Mouse (Mus musculus) spleen, postnatal 14 days (tissue): ENCODE data around the gene Synj2.
"Not testable (repeated sequence)": the region's sequence is repeated elsewhere in the genome, so short reads cannot be mapped to it uniquely, and the experiment has no call there.

Source experiments
- DNase-seq, 2 experiments: peaks; one replicate each; pipeline ENCODE4 v3.0.0; 2021 to 2022; ENCODE audit warnings: low spot score in 2 of 2

Synj2 gene

DNA sequence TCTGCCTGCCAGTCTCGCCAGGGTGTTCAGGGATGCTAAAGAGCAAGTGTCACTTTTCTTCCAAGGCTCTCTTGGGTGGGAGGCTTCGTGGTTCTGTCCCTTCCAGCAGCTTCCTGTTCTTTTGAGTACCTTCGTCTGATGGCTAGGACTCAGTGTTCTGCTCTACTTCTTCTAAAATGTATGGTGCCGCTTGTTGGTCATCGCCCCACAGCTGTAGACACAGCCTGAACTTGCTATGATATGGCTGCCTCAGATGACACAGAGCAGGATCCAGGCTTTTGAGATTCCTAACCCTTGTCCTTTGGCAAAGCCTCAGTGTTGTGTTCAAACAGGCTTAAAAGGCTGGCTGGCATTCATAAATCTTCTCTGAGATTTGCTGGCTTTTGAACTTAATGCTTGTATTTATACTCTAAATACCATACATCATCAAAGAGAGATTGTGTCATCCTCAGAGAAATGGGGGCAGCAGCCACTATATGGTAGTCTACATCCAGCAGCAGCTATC lies 58.0 kb downstream of the Synj2 start:
- no peak for DNase-seq

- no peak for DNase-seq
Observed at GRCm38 (mm10) chr17:6000864-6001319, 59.8 kb downstream of the Synj2 start.

- DNase-seq = no peak
Observed at GRCm38 (mm10) chr17:6001389-6001788, 60.3 kb downstream of the Synj2 start.

GRCm38 (mm10) chr17:6001836-6002235 lies 60.8 kb downstream of the Synj2 start:
- DNase-seq = no peak

DNA sequence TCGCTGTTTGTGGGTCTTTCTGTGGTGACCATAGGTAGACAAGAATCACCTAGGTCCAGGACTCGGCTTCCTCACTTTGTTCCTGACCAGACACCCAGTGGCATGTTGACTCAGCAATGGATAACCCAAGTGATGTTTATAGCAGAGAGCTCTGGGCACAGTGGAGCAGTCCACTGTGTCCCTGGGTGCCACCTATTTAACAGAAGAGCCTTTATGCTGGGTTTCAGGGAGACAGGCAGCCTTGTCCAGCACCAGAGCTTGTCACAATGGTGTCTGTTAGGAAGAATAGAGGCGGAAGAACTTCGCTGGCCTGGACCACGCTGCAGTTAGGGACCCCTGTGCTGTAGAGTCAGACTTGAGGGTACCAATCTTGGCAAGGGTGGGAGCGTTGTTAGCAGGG lies 61.5 kb downstream of the Synj2 start:
- DNase-seq = no peak

- no peak for DNase-seq
Observed at GRCm38 (mm10) chr17:6003661-6004060, 62.6 kb downstream of the Synj2 start.

GRCm38 (mm10) chr17:6005246-6005637 lies 64.2 kb downstream of the Synj2 start:
- no peak for DNase-seq

DNA sequence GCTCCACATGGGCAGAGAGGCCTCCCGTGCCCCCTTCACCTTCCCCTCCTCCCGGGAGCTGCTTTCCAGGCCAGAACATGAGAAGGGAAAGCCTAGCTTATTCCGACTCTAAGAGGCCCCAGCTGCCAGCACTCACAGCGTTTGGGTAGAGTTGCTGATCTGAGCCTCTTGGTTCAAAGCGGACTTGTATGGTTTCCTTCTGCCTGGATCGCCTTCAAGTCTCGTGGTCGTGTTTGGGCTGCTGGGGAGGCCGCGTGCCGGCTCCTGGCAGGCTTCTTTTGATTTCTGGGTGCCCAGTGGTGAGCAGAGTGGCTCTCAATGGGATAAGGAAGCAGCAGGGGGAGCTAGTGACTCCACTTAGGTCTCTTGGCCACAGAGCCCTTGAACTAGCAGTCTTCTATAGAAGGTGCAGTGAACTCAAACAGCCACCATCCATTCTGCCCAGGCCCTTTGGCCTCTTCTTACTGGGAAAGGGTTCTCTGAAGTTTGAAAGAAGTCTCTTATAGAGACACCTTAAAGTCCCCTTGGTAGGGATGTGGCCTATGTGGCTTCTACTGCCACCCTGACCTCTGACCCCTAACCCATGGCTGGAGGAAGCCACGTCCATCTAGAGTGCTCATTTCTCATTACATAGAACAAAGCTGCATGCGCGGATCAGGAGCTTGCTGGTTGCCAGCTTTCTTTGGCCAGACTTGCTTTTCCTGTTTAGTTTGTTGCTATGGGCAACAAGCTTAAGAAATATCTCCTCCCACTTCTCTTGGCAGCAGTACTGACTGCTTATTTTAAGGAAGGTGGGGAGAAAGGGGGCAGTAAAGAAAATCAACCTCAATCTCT lies 64.8 kb downstream of the Synj2 start:
- no peak for DNase-seq

GRCm38 (mm10) chr17:6007101-6007780 lies 66.2 kb downstream of the Synj2 start:
- no peak for DNase-seq

- no peak for DNase-seq
Observed at GRCm38 (mm10) chr17:6007902-6008301, 66.8 kb downstream of the Synj2 start.

DNA sequence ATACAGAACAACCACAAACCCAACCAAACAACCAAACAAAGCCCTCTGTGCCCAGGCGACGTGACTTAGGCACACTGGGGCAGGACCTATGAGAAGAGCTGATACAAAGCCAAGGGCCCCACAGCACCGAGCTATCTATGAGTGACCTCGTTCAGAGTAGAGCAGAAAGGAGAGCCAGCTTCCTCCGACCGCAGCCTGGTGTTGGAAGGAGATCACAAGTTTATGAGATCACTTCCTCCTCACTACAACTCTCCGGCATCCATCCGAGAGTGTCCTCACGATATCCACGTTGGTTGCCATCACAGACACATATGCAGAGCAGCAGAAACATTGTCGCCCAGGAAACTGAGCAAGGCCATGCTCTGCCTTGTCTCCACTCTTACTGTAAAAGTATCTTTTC lies 67.5 kb downstream of the Synj2 start:
- DNase-seq = no peak

DNA sequence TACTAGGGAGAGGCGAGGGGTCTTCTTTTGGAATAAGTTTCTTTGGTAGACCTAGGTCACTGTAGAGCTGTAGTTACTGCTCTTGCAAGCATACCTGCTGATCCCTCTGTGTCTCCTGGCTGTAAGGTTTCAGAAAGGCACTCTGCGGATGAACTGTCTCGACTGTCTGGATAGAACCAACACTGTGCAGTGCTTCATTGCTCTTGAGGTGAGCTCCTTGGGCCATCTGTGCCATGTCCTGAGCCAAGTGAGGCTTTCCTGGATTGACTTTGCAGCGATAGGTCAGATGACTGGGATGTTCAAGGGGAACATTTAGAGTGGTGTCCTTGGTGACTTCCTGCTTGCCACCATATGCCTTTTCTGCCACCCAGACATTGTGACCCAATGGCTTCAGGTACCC lies 68.5 kb downstream of the Synj2 start:
- DNase-seq = no peak

DNA sequence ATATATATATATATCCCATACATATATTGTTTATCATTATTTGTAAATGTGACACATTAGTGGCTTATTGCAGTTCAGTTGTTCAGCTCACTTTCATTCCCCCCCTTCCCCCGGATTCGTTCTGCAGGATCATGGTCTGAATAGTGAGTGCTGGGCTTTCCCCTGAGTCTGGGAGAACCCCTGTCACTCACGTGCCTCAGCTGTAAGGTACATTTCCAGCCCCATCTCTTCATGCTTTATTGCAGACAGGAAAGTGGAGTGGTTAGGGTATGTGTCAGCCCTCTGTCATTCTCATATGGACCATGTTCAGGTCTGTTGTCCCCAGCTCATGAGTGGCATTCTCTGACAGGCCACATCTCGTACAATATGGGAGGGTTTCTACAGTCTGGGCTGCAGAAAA lies 72.0 kb downstream of the Synj2 start:
- DNase-seq = no peak

GRCm38 (mm10) chr17:6014985-6015384 lies 73.9 kb downstream of the Synj2 start:
- DNase-seq = no peak

GRCm38 (mm10) chr17:6016213-6016780 lies 75.2 kb downstream of the Synj2 start:
- no peak for DNase-seq

DNA sequence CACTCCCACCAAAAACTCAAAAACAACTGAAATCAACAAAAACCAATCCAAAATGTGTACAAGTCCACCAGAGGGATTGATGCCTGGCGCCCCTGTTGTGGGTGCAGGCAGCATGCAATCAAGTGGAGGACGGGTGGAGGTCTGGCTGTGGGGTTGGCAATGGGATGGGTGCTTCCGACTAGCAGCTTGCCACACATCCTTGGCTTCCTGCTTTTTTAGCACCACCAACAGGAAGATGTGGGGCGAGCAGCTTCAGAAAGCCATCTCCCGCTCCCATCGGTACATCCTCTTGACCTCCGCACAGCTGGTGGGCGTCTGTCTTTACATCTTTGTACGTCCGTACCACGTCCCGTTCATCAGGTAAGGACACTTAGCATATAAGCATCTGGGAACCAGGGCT lies 76.2 kb downstream of the Synj2 start:
- no peak for DNase-seq

DNA sequence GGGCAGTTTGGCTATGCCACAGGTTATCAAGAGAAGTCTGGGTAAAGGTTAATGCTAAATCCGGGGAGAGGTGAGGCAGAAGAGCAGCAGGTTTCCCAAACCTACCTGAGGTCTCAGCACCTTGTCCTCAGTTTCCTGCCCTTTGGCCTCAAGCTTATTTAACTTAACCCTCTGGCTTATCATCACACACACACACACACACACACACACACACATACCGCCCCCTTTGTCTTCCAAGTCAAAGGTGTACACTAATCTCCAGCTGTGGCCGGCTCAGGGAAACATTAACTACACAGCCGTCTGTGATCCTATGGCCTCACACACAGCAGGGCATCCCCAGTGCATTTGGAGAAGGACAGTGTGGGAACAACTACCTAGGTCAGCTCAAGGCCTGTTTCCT lies 77.3 kb downstream of the Synj2 start:
- no peak for DNase-seq

- no peak for DNase-seq
Observed at GRCm38 (mm10) chr17:6019776-6020175, 78.7 kb downstream of the Synj2 start.

DNA sequence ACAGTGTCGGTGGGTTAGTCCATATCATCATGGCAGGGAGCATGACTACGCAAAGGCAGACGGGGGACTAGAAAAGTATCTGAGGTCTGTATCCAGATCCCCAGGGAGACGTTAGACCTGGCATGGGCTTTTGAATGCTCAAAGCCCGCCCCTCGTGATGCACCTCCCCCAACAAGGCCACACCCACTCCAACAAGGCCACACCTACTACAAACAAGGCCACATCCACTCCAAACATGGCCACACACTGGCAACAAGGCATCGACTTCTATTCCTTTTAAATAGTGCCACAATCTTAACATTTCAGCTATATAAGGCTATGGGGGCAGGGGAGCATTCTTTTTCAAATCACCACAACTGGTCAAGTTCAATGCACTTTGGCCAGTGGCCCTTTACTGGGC lies 79.6 kb downstream of the Synj2 start:
- no peak for DNase-seq

- DNase-seq = not testable (repeated sequence)
Observed at GRCm38 (mm10) chr17:6021374-6021789, 80.3 kb downstream of the Synj2 start.

DNA sequence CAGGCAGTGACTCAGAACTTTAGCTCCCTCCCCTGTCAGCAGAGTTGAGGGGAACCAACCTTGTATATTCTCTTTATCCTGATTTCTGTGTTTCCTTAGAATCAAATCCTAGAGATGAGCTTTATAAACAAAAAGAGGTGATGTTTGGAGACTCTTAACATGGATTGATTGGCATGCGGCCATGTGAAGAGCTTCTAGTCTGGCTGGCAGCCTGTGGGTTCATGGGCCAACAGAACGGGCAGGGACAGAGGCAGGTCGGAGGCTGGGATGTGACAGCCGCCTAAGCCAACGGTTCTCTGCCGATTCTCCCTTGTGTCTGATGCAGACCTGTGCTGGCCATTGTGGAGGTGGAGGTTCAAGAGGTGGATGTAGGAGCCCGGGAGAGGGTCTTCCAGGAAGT lies 84.8 kb downstream of the Synj2 start:
- no peak for DNase-seq

DNA sequence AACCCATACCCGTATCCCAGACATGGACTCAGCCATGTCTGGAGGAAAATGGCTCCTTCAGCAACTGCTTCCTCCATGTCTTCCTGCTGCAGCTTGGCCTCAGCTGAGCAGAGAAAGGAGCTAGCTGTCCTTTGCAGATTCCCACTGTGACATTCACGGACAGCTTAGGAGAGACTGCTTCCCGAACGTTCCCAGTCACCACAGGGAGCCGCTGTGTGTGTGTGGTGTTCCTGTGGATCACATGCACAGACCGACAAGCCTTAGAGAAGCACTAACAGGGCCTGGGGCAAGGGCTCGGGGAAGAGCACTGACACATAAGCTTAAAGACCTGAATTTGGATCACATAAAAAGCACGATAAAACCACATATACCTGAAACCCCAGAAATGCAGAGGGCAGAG lies 94.6 kb downstream of the Synj2 start:
- no peak for DNase-seq

DNA sequence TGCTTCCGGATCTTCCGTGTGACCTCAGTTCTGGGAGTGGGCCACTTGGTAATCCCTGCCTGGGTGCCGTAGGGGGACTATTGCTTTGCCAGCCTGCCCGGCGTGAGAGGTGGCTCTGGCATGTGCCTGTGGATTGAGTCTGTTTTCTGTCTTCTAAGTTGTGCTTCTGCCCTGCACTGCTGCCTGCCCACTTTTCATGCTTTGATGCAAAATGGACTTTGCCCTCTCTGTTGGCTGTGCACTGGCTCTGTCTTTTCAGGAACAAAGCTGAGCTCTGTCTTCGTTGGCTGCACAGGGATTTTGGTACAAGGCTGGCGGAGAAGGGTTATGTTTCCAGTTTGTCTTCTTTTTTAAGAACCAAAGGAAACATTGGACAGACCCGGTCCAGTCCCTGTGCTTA lies 95.4 kb downstream of the Synj2 start:
- no peak for DNase-seq
